Mouse (Mus musculus): Measurements from ENCODE around the gene Poldip3. TPM values are rescaled to one million over a fixed set of nuclear protein-coding genes. Genes with fewer than 3 reads are reported as not detected.

Poldip3 gene
- polyA plus RNA-seq (2015; fragmentation: Nextera tagmentation; extraction: Ambion mirVana): 56.3 and 58.7 TPM in 2 replicates

GRCm38 (mm10) chr15:83149196-83150072 lies at the start of gene Poldip3:
TSS of gene Poldip3 (minus strand) at chr15:83149384.
- Histone ChIP-seq H3K9ac (ENCODE audit: low read length) (peak within 1 kb of the TSS; percentile 98), H3K27me3 (ENCODE audit: control insufficient read depth, insufficient read depth, low read length) (no peaks in the 10 kb centered on the region), H3K4me2 (replicated peaks; ENCODE audit: low read depth) (peak within 1 kb of the TSS; percentile 82), H3K27ac (replicated peaks) (peak within 1 kb of the TSS; percentile 99), H3K9me3 (ENCODE audit: control insufficient read depth, low read length) (no peaks in the 10 kb centered on the region), H3K4me1 (replicated peaks; ENCODE audit: control insufficient read depth, insufficient read depth) (peaks cover 4% of the 10 kb centered on the region; the same call in 1 of the 2 replicates), H3K4me3 (ENCODE audit: low read depth, low read length) (peak within 1 kb of the TSS; percentile 91), H3K36me3 (ENCODE audit: control insufficient read depth, insufficient read depth, low read length) (peaks cover 3% of the 10 kb centered on the region; the same call in 1 of the 2 replicates)
- peak; percentile 98 for DNase-seq (ENCODE audit: low spot score)
- TF ChIP-seq EP300 (optimal IDR thresholded peaks at IDR 0.05): peak; percentile 92
- no peak for TF ChIP-seq CTCF (IDR thresholded peaks at IDR 0.05; ENCODE audit: low read depth)
- under 1% methylated on average over 56 of the region's 56 CpGs for WGBS
- peak; percentile 92 for ATAC-seq (ENCODE audit: low FRiP score, low TSS enrichment)

- ATAC-seq (ENCODE audit: low FRiP score, low TSS enrichment) (no peak), DNase-seq (ENCODE audit: low spot score) (no peak)
- no peak overlapping the region for H3K9ac ChIP-seq (ENCODE audit: low read length)
- H3K9me3 ChIP-seq (ENCODE audit: control insufficient read depth, low read length): no peaks in the 10 kb centered on the region
- WGBS: 95% methylated on average over 4 of the region's 4 CpGs
- no peaks in the 10 kb centered on the region for H3K27me3 ChIP-seq (ENCODE audit: control insufficient read depth, insufficient read depth, low read length)
- H3K4me3 ChIP-seq (ENCODE audit: low read depth, low read length): no peak overlapping the region
- no peak overlapping the region for H3K4me2 ChIP-seq (replicated peaks; ENCODE audit: low read depth)
- no peaks in the 10 kb centered on the region for H3K36me3 ChIP-seq (ENCODE audit: control insufficient read depth, insufficient read depth, low read length)
- H3K4me1 ChIP-seq (replicated peaks; ENCODE audit: control insufficient read depth, insufficient read depth): no peaks in the 10 kb centered on the region
- H3K27ac ChIP-seq (replicated peaks): no peak overlapping the region
- no peak for TF ChIP-seq CTCF (IDR thresholded peaks at IDR 0.05; ENCODE audit: low read depth)
- no peak for TF ChIP-seq EP300 (optimal IDR thresholded peaks at IDR 0.05)
Observed at GRCm38 (mm10) chr15:83193413-83193812, 44.2 kb upstream of the Poldip3 start.

GRCm38 (mm10) chr15:83182351-83182750 lies 33.2 kb upstream of the Poldip3 start:
- Histone ChIP-seq H3K9ac (ENCODE audit: low read length) (no peak overlapping the region), H3K36me3 (ENCODE audit: control insufficient read depth, insufficient read depth, low read length) (no peaks in the 10 kb centered on the region), H3K9me3 (ENCODE audit: control insufficient read depth, low read length) (no peaks in the 10 kb centered on the region), H3K27me3 (ENCODE audit: control insufficient read depth, insufficient read depth, low read length) (no peaks in the 10 kb centered on the region), H3K4me2 (replicated peaks; ENCODE audit: low read depth) (no peak overlapping the region), H3K4me3 (ENCODE audit: low read depth, low read length) (no peak overlapping the region), H3K27ac (replicated peaks) (peak overlapping the region; percentile 3; the same call in 1 of the 2 replicates), H3K4me1 (replicated peaks; ENCODE audit: control insufficient read depth, insufficient read depth) (no peaks in the 10 kb centered on the region)
- DNase-seq (ENCODE audit: low spot score): no peak
- 49% methylated on average over 5 of the region's 5 CpGs for WGBS
- peak; percentile 51 for ATAC-seq (ENCODE audit: low FRiP score, low TSS enrichment)
- TF ChIP-seq EP300 (optimal IDR thresholded peaks at IDR 0.05) (no peak), CTCF (IDR thresholded peaks at IDR 0.05; ENCODE audit: low read depth) (no peak)

GRCm38 (mm10) chr15:83181800-83182330 lies 32.7 kb upstream of the Poldip3 start:
- 28% methylated on average over 4 of the region's 4 CpGs for WGBS
- Histone ChIP-seq H3K4me3 (ENCODE audit: low read depth, low read length) (no peak overlapping the region), H3K4me2 (replicated peaks; ENCODE audit: low read depth) (no peak overlapping the region), H3K36me3 (ENCODE audit: control insufficient read depth, insufficient read depth, low read length) (no peaks in the 10 kb centered on the region), H3K4me1 (replicated peaks; ENCODE audit: control insufficient read depth, insufficient read depth) (no peaks in the 10 kb centered on the region), H3K27ac (replicated peaks) (peak overlapping the region; percentile 3; the same call in 1 of the 2 replicates), H3K9ac (ENCODE audit: low read length) (no peak overlapping the region), H3K9me3 (ENCODE audit: control insufficient read depth, low read length) (no peaks in the 10 kb centered on the region), H3K27me3 (ENCODE audit: control insufficient read depth, insufficient read depth, low read length) (no peaks in the 10 kb centered on the region)
- ATAC-seq (ENCODE audit: low FRiP score, low TSS enrichment) (peak; percentile 67), DNase-seq (ENCODE audit: low spot score) (no peak)
- TF ChIP-seq EP300 (optimal IDR thresholded peaks at IDR 0.05) (no peak), CTCF (IDR thresholded peaks at IDR 0.05; ENCODE audit: low read depth) (no peak)

GRCm38 (mm10) chr15:83180004-83180403 lies 30.8 kb upstream of the Poldip3 start:
- WGBS: 81% methylated on average over 6 of the region's 6 CpGs
- no peak for TF ChIP-seq CTCF (IDR thresholded peaks at IDR 0.05; ENCODE audit: low read depth)
- no peak for TF ChIP-seq EP300 (optimal IDR thresholded peaks at IDR 0.05)

GRCm38 (mm10) chr15:83176653-83177052 lies 27.5 kb upstream of the Poldip3 start:
- H3K9me3 ChIP-seq (ENCODE audit: control insufficient read depth, low read length): no peaks in the 10 kb centered on the region
- H3K9ac ChIP-seq (ENCODE audit: low read length): no peak overlapping the region
- WGBS: 53% methylated on average over 4 of the region's 4 CpGs
- TF ChIP-seq EP300 (optimal IDR thresholded peaks at IDR 0.05): no peak
- no peak for TF ChIP-seq CTCF (IDR thresholded peaks at IDR 0.05; ENCODE audit: low read depth)
- DNase-seq (ENCODE audit: low spot score) (peak; percentile 52), ATAC-seq (ENCODE audit: low FRiP score, low TSS enrichment) (no peak)
- H3K4me2 ChIP-seq (replicated peaks; ENCODE audit: low read depth): no peak overlapping the region
- no peaks in the 10 kb centered on the region for H3K36me3 ChIP-seq (ENCODE audit: control insufficient read depth, insufficient read depth, low read length)
- no peak overlapping the region for H3K27ac ChIP-seq (replicated peaks)
- no peak overlapping the region for H3K4me3 ChIP-seq (ENCODE audit: low read depth, low read length)
- H3K27me3 ChIP-seq (ENCODE audit: control insufficient read depth, insufficient read depth, low read length): no peaks in the 10 kb centered on the region
- no peaks in the 10 kb centered on the region; the same call in 1 of the 2 replicates for H3K4me1 ChIP-seq (replicated peaks; ENCODE audit: control insufficient read depth, insufficient read depth)

More at GRCm38 (mm10) chr15:83180004-83180403, 30.8 kb upstream of the Poldip3 start:
- H3K27me3 ChIP-seq (ENCODE audit: control insufficient read depth, insufficient read depth, low read length): no peaks in the 10 kb centered on the region
- H3K36me3 ChIP-seq (ENCODE audit: control insufficient read depth, insufficient read depth, low read length): no peaks in the 10 kb centered on the region
- ATAC-seq (ENCODE audit: low FRiP score, low TSS enrichment) (no peak), DNase-seq (ENCODE audit: low spot score) (no peak)
- H3K27ac ChIP-seq (replicated peaks): no peak overlapping the region
- H3K9me3 ChIP-seq (ENCODE audit: control insufficient read depth, low read length): no peaks in the 10 kb centered on the region
- no peak overlapping the region for H3K4me2 ChIP-seq (replicated peaks; ENCODE audit: low read depth)
- no peak overlapping the region for H3K9ac ChIP-seq (ENCODE audit: low read length)
- H3K4me1 ChIP-seq (replicated peaks; ENCODE audit: control insufficient read depth, insufficient read depth): no peaks in the 10 kb centered on the region
- H3K4me3 ChIP-seq (ENCODE audit: low read depth, low read length): no peak overlapping the region

All from stomach, postnatal 0 days (tissue).